Mouse (Mus musculus): ENCODE data around the gene Ppp6r2.

Ppp6r2 gene

DNA sequence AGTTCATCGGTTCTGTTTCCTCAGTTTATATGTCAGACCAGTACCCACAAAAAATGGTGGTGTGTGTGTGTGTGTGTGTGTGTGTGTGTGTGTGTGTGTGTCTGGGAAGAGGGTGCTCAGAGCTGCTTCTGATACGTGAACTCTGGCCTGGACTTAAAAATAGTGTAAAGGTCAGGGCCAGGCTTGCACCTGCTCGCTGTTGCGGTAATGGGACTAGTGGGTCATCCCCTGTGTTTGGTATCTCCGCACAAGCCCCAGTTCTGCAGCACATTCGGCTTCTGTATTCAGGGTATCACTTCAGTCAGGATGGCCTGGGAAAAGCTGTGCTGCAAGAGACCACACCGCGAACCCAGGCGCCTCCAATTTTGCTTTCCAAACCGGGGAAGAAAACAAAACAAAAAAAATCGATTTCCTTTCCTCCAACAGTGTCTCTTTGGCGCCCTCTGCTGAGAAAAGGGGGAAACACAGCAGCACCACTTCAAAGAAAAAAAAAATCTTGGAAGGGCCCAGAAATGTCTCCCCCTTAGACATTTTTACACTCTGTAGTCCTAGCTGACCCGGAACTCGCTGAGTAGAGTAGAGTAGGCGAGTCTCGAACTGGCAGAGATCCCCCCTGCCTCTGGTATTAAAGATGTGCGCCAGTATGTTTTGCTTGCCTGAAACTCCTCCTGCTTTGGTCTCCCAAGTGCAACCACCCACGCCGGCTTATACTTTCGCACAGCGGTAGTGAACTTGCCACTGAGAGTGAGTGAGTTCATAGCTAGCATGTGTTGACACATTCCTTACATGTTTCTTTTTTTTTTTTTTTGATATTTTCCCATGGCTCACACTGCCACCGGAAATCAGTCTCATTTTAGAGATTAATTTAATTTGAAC is 1.2 kb upstream of the Ppp6r2 start:
- TF ChIP-seq GATA4 (IDR thresholded peaks at IDR 0.05; ENCODE audit: insufficient replicate concordance, low read length) = no peak

DNA sequence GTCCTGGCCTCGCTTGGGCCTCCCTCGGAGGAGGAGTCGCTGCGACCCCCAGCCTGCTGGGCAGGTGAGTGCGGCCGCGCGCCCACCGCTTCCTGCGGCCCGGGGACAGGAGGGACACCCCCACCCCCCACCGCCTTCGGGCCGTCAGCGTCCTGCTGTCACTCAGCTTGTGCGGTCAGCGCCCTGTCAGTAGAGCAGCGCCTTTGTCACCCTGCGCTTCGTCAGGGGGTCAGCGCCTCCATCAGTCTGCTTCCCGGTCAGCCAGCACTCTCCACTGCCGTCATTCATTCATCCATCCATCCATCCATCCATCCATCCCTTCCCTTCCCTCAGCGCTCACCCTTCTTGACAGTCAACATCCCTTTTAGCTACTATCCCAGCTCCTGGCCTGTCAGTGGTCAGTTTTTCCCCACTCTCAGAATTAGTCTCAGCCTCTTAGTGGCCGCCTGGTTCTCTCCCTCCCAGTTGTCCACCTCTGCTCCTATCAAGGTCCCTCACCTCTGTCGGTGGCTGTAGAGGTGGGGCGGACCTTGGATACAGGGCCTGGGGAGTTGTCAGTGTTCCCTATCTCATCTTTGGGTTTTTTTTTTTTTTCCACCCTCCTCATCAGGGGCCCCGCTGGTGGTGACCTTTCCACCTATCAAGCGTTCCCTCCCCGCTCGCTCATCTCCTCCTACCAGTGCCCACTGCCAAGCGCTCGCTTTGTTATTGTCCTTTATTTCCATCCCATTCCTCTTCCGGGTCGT is 536 bp downstream of the Ppp6r2 start:
- TF ChIP-seq GATA4 (IDR thresholded peaks at IDR 0.05; ENCODE audit: insufficient replicate concordance, low read length) = no peak

- no peak for TF ChIP-seq GATA4 (IDR thresholded peaks at IDR 0.05; ENCODE audit: insufficient replicate concordance, low read length)
These were observed 1.1 kb downstream of the Ppp6r2 start for GRCm38 (mm10) chr15:89212495-89212894.

DNA sequence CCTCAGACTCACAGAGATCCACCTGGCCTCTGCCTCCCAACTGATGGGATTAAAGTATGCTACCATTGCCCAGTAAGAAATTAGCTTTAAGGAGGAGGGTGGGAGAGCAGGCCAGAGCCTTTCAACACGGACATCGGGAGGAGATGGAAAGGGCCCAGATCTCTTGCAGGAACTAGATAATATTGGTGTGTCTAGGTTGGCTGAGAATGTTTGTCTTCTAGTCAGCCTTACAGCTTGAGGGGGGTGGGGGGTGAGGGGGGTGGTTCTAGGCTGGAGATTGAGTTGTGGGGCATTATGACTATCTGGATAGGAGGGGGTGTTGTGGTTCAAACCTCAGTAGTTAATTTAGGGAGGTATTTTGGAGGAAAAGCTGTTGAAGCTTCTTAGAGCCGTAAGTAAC is 2.2 kb downstream of the Ppp6r2 start:
- TF ChIP-seq GATA4 (IDR thresholded peaks at IDR 0.05; ENCODE audit: insufficient replicate concordance, low read length) = no peak

- no peak for TF ChIP-seq GATA4 (IDR thresholded peaks at IDR 0.05; ENCODE audit: insufficient replicate concordance, low read length)
These were observed 3.6 kb downstream of the Ppp6r2 start for GRCm38 (mm10) chr15:89214953-89215352.

DNA sequence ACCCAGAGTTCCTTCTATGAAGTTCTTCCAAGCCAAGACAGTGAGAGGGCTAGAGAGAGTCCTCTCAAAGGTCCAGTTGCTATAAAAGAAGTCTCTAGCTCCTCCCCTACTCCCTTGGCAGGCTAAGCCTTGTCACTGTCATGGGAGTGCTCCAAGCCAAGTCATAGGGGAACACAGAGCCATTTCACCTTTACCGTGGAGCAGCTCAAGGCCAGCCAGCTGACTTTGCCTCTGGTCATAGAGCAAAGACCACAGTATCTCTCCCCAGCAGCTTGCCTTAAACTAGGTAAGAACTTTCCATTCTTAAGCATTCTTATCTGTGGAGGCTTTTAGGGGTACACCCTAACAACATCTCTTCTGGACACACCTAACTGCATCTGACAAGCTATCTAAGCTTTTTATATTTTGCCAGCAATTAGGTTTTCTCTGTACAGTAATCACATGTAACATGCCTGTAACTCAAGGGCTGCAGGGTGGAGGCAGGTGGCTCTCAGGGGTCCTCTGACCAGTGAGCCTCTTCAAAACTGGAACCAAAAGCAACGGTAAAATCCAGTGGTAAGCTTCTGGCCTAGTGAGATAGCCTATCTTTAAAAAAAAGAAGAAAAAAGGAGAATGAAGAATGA is 4.4 kb downstream of the Ppp6r2 start:
- no peak for TF ChIP-seq GATA4 (IDR thresholded peaks at IDR 0.05; ENCODE audit: insufficient replicate concordance, low read length)

GRCm38 (mm10) chr15:89233586-89233985 is 22.2 kb downstream of the Ppp6r2 start:
- TF ChIP-seq GATA4 (IDR thresholded peaks at IDR 0.05; ENCODE audit: insufficient replicate concordance, low read length) = no peak

GRCm38 (mm10) chr15:89234052-89234451 is 22.7 kb downstream of the Ppp6r2 start:
- TF ChIP-seq GATA4 (IDR thresholded peaks at IDR 0.05; ENCODE audit: insufficient replicate concordance, low read length) = no peak

- no peak for TF ChIP-seq GATA4 (IDR thresholded peaks at IDR 0.05; ENCODE audit: insufficient replicate concordance, low read length)
These were observed 28.5 kb downstream of the Ppp6r2 start for GRCm38 (mm10) chr15:89239751-89240392.

DNA sequence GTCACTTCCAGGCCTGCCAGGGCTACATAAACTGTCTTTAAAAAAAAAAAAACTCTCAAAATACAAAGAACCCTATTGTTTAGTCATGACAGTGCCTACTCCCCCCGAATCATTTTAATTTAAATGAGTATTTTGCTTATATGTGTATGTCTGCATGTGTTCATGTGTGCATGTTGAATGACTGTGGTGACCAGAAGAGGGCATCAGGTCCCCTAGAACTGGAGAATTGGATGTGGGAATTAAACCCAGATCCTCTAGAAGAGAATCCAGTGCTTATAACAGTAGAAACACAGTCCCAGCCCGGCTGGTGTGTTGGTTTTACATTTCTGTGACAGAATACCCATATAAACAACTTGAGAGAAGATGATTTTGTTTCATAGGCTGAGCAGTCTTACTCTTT is 29.7 kb downstream of the Ppp6r2 start:
- TF ChIP-seq GATA4 (IDR thresholded peaks at IDR 0.05; ENCODE audit: insufficient replicate concordance, low read length) = no peak

- no peak for TF ChIP-seq GATA4 (IDR thresholded peaks at IDR 0.05; ENCODE audit: insufficient replicate concordance, low read length)
These were observed 37.7 kb downstream of the Ppp6r2 start for GRCm38 (mm10) chr15:89249063-89249462.

GRCm38 (mm10) chr15:89255330-89255729 is 44.0 kb downstream of the Ppp6r2 start:
- TF ChIP-seq GATA4 (IDR thresholded peaks at IDR 0.05; ENCODE audit: insufficient replicate concordance, low read length) = no peak

- no peak for TF ChIP-seq GATA4 (IDR thresholded peaks at IDR 0.05; ENCODE audit: insufficient replicate concordance, low read length)
These were observed 47.6 kb downstream of the Ppp6r2 start for GRCm38 (mm10) chr15:89258997-89259396.

GRCm38 (mm10) chr15:89264485-89264884 is 53.1 kb downstream of the Ppp6r2 start:
- TF ChIP-seq GATA4 (IDR thresholded peaks at IDR 0.05; ENCODE audit: insufficient replicate concordance, low read length) = no peak

DNA sequence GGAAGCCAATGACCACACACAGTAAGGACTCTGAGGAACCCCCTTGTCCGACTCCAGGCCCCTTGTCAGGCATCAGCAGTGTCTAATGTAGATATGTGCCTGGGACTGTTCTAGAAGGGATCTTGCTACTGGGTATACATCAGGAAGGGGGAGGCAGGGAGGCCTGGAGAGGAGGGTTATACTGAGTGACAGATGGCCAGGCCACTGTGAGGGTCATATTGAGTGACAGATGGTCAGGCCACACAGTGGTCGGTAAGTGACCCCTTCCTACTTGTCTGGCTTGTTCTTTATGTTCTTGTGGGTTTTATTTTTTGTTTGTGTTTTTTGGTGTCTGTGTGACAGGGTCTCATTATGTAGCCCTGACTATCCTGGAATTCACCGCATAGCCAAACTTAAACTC is 64.1 kb downstream of the Ppp6r2 start:
- no peak for TF ChIP-seq GATA4 (IDR thresholded peaks at IDR 0.05; ENCODE audit: insufficient replicate concordance, low read length)

All from liver, adult (tissue).